Mouse (Mus musculus) olfactory bulb, adult 2 months (tissue): ENCODE measurements around the gene Cit.

ENCODE experiments used
- CTCF ChIP-seq: fragments of 200-500 bp; IDR thresholded peaks from 2 replicates; pipeline ENCODE4 v1.5.1; 2012; ENCODE audit warnings: low read depth, mild to moderate bottlenecking, low read length, moderate library complexity; ENCODE audit not compliant: insufficient read depth
- POLR2A ChIP-seq: fragments of 200-500 bp; IDR thresholded peaks from 2 replicates; pipeline ENCODE4 v1.6.1; 2012; ENCODE audit warnings: mild to moderate bottlenecking, low read depth, low read length, moderate library complexity; ENCODE audit not compliant: insufficient read depth

DNA sequence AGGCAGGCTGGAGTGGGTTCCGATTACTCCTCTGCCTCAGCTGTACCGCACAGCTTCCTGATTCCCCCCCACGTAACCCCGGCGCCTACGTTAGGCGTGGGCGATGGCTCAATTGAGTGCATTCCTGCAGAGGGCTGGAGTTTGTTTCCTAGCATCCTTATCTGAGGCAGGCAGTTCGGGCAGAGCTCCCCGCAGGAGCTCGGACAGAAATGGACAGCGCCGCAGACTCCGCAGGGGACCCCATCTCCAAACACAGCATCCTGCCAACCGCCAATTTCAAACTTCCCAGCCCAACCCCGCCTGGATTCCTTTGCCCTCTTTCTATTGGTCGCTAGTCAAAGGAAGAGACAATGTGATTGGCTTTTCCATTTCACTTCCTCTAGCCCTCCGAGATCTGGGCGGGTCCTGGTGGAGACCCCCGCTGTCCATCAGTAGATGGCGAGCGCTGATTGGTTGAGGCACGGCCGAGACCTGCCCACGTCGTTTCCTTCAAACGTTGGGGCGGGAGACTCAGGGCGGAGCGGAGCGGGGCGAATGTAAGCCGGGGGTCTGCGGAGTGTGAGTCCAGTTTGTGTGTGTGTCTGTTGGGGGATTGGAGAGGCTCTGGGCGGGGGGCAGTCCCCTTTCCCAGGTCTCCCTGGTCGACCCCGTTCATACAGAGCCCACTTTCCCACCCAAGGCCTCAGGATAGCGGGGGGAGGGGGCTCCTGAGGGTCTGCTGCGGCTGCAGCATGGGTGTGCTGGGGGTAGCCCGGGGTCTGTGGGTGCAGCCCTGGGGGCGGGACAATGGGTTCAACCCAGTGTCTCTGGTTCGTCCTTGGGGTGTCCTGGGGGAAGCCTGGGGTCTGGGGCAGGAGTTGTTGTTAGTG is at the start of gene Cit:
- TF ChIP-seq CTCF: no peak
- TF ChIP-seq POLR2A: no peak
